Mouse (Mus musculus) embryonic facial prominence, embryonic 10.5 days (tissue): ENCODE results near the gene Ankle1. TPM values are rescaled to one million over a fixed set of nuclear protein-coding genes. Genes with fewer than 3 reads are reported as not detected.
A peak's percentile ranks its signal among the peaks of the same experiment; 100 is the strongest.
"Not testable (repeated sequence)": the region's sequence is repeated elsewhere in the genome, so short reads cannot be mapped to it uniquely, and the experiment has no call there.

Experiments used
- DNase-seq: peaks from one replicate; pipeline ENCODE4 v3.0.0-alpha.2; 2017; ENCODE audit warnings: low spot score
- H3K27ac ChIP-seq: fragments of 300-500 bp; sonication (generic); replicated peaks from 2 replicates; pipeline ENCODE4 v1.5.1; 2016; ENCODE audit warnings: mild to moderate bottlenecking
- H3K27me3 ChIP-seq: fragments of 300-500 bp; sonication (generic); replicated peaks from 2 replicates; pipeline ENCODE4 v1.6.1; 2016; ENCODE audit warnings: low read depth, mild to moderate bottlenecking; ENCODE audit not compliant: poor library complexity, severe bottlenecking
- H3K36me3 ChIP-seq: fragments of 300-500 bp; sonication (generic); replicated peaks from 2 replicates; pipeline ENCODE4 v1.6.1; 2016; ENCODE audit warnings: mild to moderate bottlenecking, moderate library complexity
- H3K4me1 ChIP-seq: fragments of 300-500 bp; sonication (generic); 2 replicates; pipeline ENCODE4 v1.6.1; 2016
- H3K4me3 ChIP-seq: fragments of 300-500 bp; sonication (generic); 2 replicates; pipeline ENCODE4 v1.5.1; 2016; ENCODE audit warnings: mild to moderate bottlenecking, moderate library complexity
- H3K9me3 ChIP-seq: fragments of 300-500 bp; sonication (generic); 2 replicates; pipeline ENCODE4 v1.6.1; 2016; ENCODE audit warnings: mild to moderate bottlenecking
- WGBS: fragments of 180-500 bp; shearing (Covaris S2); methylation state at CpG from one replicate; pipeline ENCODE4 v1.1.7; 2016; 5-methylcytosine and 5-hydroxymethylcytosine counted together
- polyA plus RNA-seq: library from polyadenylated mRNA; unstranded; fragments of >200 nt; fragmentation: Nextera tagmentation; extraction: Ambion mirVana; gene quantifications from 2 replicates; pipeline ENCODE4 v1.2.1, GENCODE M21; 2016

The Ankle1 gene
- polyA plus RNA-seq, 1 experiment from 2014 or later: 38.8 TPM

DNA sequence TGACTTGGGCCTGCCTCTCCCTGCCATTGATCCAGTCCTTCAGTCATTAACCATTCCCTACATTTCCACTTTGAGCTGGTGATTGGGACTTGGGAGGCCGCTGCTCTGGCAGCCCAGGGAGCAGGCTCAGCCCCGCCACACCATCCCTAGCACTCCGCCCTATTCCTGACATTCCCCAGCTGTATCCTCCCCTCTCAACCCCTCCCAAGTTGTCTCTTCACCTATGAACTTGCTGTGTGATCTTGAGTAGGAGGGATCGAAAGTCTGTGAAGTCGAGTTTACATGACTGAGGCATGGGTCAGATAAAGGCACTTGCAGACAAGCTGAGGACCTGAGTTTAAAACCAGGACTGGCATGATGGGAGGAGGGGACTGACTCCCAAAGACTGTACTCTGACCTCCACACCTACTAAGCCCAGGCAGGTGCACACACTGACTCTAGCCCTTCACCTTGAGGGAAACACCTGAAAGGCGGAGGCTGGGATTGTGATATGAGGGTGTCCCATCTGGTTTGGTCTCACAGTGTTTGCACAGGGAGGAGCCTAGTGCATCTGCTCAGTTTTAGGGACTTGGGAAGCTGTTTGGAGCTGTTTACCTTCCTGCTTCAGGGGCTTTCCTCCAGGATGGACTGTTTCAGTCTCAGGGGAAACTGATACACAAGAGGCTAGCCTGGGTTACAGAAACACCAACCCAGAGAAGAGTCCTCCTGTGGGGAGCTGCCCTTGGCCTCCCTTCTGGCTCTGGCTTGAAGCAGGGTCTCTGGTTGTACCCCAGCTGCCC lies 2.5 kb upstream of the Ankle1 start:
- DNase-seq: no peak
- Histone ChIP-seq H3K36me3 (peaks cover 61% of the 10 kb centered on the region), H3K4me3 (no peak overlapping the region), H3K4me1 (peaks cover 27% of the 10 kb centered on the region), H3K27ac (no peak overlapping the region), H3K27me3 (no peaks in the 10 kb centered on the region), H3K9me3 (no peaks in the 10 kb centered on the region)
- WGBS: 84% methylated on average over 6 of the region's 6 CpGs

DNA sequence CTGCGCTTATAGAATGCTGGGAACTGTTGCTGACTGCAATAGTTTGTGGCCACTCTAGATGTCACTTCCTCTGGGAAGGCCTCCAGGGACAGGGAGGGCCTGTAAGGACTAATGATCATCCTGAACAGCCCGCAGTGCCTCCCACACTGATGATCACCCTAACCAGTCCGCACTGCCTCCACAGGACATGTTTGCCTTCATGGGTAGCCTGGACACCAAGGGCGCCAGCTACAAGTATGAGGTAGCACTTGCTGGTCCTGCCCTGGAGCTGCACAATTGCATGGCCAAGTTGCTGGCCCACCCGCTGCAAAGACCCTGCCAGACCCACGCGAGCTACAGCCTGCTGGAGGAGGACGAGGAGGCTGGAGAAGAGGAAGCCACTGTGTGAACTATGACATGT lies 1.8 kb upstream of the Ankle1 start:
- Histone ChIP-seq H3K4me3 (no peak overlapping the region), H3K4me1 (peaks cover 27% of the 10 kb centered on the region), H3K36me3 (peaks cover 61% of the 10 kb centered on the region), H3K27ac (no peak overlapping the region), H3K27me3 (no peaks in the 10 kb centered on the region), H3K9me3 (no peaks in the 10 kb centered on the region)
- 93% methylated on average over 8 of the region's 8 CpGs for WGBS
- no peak for DNase-seq

- no peak for DNase-seq
- peaks cover 61% of the 10 kb centered on the region for H3K36me3 ChIP-seq
- WGBS: 91% methylated on average over 9 of the region's 9 CpGs
These were observed 859 bp upstream of the Ankle1 start for GRCm38 (mm10) chr8:71404951-71405351.

DNA sequence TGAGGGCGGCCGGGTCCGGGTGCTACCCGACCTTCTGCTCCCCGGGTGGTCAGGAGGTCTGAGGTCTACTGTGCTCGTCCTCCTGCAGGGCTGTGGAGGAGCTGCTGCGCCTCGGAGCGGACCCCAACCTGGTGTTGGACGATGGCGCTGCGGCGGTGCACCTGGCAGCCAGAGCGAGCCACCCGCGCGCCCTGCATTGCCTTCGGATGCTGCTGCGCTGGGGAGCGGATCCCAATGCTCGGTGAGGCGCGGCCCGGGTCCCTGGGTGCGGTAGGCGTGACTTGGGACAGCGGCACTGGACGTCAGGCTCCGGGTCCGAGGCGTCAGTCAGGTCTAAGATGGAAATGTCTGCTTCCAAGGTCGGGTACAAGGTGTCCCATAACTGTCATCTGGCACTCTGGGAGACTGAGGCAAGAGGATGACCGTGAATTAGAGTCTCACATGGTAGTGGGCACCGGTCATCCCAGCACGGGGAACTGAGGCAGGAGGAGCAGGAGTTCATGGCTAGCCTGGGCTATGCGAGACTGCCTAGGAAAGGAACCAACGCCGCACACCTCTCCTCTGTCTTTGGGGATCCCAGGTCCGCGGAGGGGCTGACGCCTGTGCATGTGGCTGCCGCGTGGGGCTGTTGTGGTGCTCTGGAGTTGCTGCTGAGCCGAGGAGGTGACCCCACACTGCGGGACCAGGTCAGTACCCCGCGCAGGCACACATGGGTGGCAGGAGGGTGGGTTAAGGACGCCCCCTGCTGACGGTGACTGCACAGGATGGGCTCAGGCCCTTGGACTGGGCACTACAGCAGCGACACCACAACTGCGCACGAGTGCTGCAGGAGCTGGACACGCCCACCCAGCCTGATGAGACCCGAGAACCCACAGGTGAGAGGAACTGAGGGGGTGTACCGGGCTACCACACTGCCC lies 547 bp downstream of the Ankle1 start:
- H3K27me3 ChIP-seq: no peaks in the 10 kb centered on the region
- peaks cover 55% of the 10 kb centered on the region for H3K36me3 ChIP-seq
- DNase-seq: peak; percentile 89
- no peaks in the 10 kb centered on the region for H3K9me3 ChIP-seq
- peak overlapping the region; percentile 92 for H3K27ac ChIP-seq
- H3K4me3 ChIP-seq: peak overlapping the region; percentile 84
- WGBS: 1% methylated on average over 55 of the region's 55 CpGs
- peaks cover 28% of the 10 kb centered on the region for H3K4me1 ChIP-seq

More at GRCm38 (mm10) chr8:71404951-71405351, 859 bp upstream of the Ankle1 start:
- no peaks in the 10 kb centered on the region for H3K9me3 ChIP-seq
- peaks cover 27% of the 10 kb centered on the region for H3K4me1 ChIP-seq
- no peak overlapping the region for H3K27ac ChIP-seq
- no peaks in the 10 kb centered on the region for H3K27me3 ChIP-seq
- peak overlapping the region; percentile 84 for H3K4me3 ChIP-seq

DNA sequence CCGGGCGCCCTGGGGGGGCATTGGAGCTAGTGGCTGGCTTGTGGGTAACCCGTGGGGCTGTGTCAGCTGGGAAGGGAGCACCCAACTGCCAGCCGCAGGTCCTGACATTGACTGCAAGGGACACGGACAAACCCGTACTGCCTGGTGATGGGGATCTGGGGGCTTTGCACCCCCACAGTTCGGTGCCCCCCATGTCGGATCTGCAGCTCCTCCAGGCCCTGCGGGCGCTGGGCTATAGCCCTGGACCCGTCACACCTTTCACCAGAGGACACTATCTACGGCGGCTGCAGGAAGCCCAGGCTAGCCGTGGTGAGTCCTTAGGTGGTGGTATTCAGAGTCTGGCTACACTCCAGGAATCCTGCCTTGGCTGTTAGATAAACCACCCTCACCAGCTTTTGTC lies 1.6 kb downstream of the Ankle1 start:
- Histone ChIP-seq H3K27ac (no peak overlapping the region), H3K4me1 (peaks cover 35% of the 10 kb centered on the region), H3K4me3 (peak overlapping the region; percentile 84), H3K27me3 (no peaks in the 10 kb centered on the region), H3K36me3 (peaks cover 50% of the 10 kb centered on the region), H3K9me3 (no peaks in the 10 kb centered on the region)
- DNase-seq: no peak
- WGBS: 91% methylated on average over 14 of the region's 14 CpGs

- H3K27ac ChIP-seq: no peak overlapping the region
- H3K4me1 ChIP-seq: peaks cover 35% of the 10 kb centered on the region
- no peaks in the 10 kb centered on the region for H3K9me3 ChIP-seq
- no peaks in the 10 kb centered on the region for H3K27me3 ChIP-seq
- WGBS: 92% methylated on average over 4 of the region's 4 CpGs
- no peak overlapping the region for H3K4me3 ChIP-seq
- DNase-seq: no peak
- H3K36me3 ChIP-seq: peaks cover 42% of the 10 kb centered on the region
These were observed 2.4 kb downstream of the Ankle1 start for GRCm38 (mm10) chr8:71408231-71408630.

DNA sequence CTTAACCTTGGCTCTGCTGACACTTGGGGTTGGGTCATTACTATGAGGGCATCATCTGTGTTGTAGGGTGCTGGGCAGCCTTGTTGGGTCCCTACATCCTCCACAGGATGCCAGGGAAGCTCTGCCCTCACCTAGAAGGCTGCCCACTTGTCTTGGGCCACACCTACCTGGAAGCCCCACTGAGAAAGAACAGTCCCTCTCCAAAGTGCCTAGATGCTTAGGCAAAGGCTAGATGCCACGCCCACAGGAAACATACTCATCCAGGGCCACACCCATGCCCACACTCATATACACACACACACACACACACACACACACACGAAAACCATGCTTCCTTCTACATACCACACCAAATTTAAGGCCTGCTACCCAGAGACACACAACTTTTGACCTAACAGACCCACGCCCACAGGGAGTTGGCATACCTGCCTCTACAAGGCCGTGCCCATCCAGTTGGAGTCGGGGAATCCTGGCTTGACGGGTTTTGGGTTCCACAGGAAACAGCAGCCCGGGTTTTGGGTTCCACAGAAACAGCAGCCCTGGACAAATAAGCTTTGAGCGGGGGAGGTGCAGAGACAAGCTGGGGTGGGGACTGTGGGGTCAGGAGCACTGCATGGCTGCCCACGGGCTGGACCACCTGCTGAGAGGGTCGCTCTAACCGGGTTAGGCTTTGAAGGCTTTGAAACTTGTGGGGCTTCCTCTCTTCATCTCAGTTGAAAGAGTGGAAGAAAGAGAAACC lies 5.9 kb downstream of the Ankle1 start:
- Histone ChIP-seq H3K4me1 (peaks cover 17% of the 10 kb centered on the region), H3K4me3 (no peak overlapping the region), H3K9me3 (no peaks in the 10 kb centered on the region), H3K27ac (no peak overlapping the region), H3K27me3 (no peaks in the 10 kb centered on the region), H3K36me3 (peaks cover 33% of the 10 kb centered on the region)
- WGBS: 48% methylated on average over 11 of the region's 11 CpGs
- no peak for DNase-seq

DNA sequence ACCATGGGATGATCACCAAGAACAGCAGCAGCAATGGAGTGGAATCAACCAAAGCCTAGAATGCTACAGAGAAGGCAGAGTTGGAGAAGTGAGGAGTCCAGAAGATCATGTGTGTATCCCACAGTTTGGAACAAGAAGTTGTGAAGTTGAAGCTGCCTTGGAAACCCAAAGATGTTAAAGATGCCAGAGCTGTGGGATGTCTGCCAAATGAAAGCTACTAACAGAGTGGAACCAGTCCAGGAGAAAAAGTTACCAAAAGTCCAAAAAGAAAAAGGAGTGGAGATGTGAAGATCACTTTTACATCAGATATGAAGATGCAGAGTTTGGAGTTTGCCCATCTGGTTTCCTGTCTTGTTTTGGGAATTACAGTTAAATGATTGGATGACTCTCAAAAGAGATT lies 16.3 kb downstream of the Ankle1 start:
- Histone ChIP-seq H3K9me3 (no peaks in the 10 kb centered on the region), H3K36me3 (no peaks in the 10 kb centered on the region), H3K4me1 (no peaks in the 10 kb centered on the region), H3K4me3 (no peak overlapping the region), H3K27ac (no peak overlapping the region), H3K27me3 (0 out of 2 replicates have a peak, but pooled peaks cover 3% of the 10 kb centered on the region)
- no peak for DNase-seq

DNA sequence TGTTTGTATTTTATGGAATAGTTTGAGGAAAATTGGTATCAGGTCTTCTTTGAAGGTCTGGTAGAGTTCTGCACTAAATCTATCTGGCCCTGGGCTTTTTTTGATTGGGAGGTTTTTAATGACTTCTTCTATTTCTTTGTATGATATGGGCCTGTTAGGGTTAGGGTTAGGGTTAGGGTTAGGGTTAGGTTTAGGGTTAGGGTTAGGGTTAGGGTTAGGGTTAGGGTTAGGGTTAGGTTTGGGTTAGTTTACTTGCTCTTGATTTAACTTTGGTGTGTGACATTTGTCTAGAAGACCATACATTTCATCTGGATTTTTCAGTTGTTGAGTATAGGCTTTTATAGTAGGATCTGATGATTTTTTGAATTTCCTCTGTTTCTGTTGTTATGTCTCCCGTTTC lies 27.1 kb downstream of the Ankle1 start:
- not testable (repeated sequence) for H3K4me1 ChIP-seq, H3K4me3 ChIP-seq, H3K9me3 ChIP-seq, DNase-seq, H3K27ac ChIP-seq, H3K36me3 ChIP-seq, H3K27me3 ChIP-seq
- WGBS: 82% methylated on average over 1 of the region's 1 CpGs

DNA sequence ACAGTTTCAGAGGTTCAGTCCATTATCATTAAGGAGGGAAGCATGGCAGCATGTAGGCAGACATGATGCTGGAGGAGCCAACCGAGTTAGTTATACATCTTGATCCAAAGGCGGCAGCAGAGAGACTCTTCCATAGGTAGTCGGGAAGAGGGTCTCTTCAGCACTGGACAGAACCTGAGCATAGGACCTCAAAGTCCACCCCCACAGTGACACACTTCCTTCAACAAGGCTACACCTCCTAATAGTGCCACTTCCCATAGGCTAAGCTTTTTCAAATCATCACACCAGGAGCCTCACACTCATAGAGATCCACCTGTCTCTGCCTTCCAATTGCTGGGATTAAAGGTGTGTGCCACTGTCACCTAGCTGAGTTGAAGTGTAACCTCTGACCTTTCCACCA lies 31.2 kb downstream of the Ankle1 start:
- WGBS: 41% methylated on average over 3 of the region's 3 CpGs
- DNase-seq: no peak

DNA sequence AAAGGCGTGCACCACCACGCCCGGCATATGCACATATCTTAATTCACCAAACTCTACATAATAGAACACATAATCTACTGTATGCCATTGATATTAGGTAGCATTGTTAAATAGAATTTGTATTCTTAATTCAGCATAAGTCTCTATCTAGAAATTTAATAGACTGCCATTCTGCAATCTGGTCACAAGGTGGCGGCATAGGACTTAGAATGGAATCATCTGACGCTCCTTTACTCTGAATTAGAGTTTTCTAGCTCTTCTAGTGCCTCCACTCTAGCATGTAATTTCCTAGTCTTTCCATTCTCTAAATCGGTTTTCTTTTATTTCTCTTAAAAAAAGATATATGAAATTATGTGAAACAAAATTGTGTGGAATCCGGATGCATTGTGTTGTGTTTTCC lies 35.6 kb downstream of the Ankle1 start:
- WGBS: 0% methylated on average over 7 of the region's 7 CpGs
- DNase-seq: peak; percentile 43
- Histone ChIP-seq H3K4me1 (peaks cover 4% of the 10 kb centered on the region; the same call in 1 of the 2 replicates), H3K4me3 (no peak overlapping the region), H3K36me3 (no peaks in the 10 kb centered on the region), H3K27ac (no peak overlapping the region), H3K9me3 (no peaks in the 10 kb centered on the region), H3K27me3 (peaks cover 18% of the 10 kb centered on the region)

More for the DNA sequence above, 31.2 kb downstream of the Ankle1 start:
- Histone ChIP-seq H3K36me3 (no peaks in the 10 kb centered on the region), H3K4me1 (peaks cover 3% of the 10 kb centered on the region; the same call in 1 of the 2 replicates), H3K27me3 (peaks cover 3% of the 10 kb centered on the region), H3K9me3 (peaks cover 3% of the 10 kb centered on the region; the same call in 1 of the 2 replicates), H3K4me3 (no peak overlapping the region), H3K27ac (no peak overlapping the region)

DNA sequence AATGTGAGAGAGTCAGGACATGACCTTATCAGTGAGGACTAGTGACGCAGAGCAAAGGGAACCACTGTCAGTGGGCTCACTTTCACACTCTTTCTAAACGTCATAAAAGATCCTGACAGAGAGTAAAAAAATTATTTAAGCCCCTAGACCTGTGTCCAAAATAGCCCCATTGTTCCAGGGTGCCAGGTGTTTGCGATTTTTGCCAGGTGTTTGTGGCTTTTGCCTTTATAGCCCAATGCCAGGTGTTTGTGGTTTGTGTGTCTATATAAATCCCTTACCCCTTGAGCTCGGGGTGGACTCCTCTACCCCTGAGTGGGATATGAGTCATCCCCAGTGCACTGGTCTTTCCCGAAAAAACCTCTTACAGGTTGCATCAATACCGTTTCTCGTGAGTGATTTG lies 39.3 kb downstream of the Ankle1 start:
- DNase-seq: no peak

More for the DNA sequence above, 39.3 kb downstream of the Ankle1 start:
- Histone ChIP-seq H3K9me3 (no peaks in the 10 kb centered on the region), H3K4me1 (peaks cover 4% of the 10 kb centered on the region; the same call in 1 of the 2 replicates), H3K36me3 (no peaks in the 10 kb centered on the region), H3K4me3 (no peak overlapping the region), H3K27ac (no peak overlapping the region), H3K27me3 (peaks cover 18% of the 10 kb centered on the region)
- 83% methylated on average over 7 of the region's 7 CpGs for WGBS
